19 mouse cellular contexts compared by ENCODE assay signal in genomic region chr5:101122914-101123313, GRCm38 (mm10).
DNase-seq lines count a peak whose midpoint lies in the region; TF ChIP-seq lines count a peak whose summit lies in the region.
"Had no signal": no experiment of that assay in that cellular context is flagged by ENCODE, and none has a peak within 500 bp of the region (broad histone marks: within the 10 kb centered on the region; RNA-seq: fewer than 3 reads in every experiment).

No protein-coding gene starts in this region.

- H3K4me1 ChIP-seq in forebrain, embryonic 10.5 days = peaks cover 29% of the 10 kb centered on the region

- TF ChIP-seq POLR2A in myocyte (IDR thresholded peaks at IDR 0.05; ENCODE audit: insufficient read length, low read depth) = no peak

- H3K79me2 ChIP-seq in myocyte (ENCODE audit: control insufficient read depth, insufficient read depth) = no peaks in the 10 kb centered on the region

- WGBS in forebrain, embryonic 10.5 days = 91% methylated on average over 6 of the region's 6 CpGs

- no peak overlapping the region for H3ac ChIP-seq in myocyte (ENCODE audit: control insufficient read depth, insufficient read length)

- no peak overlapping the region for H3K27ac ChIP-seq in forebrain, embryonic 10.5 days
- H3K27ac ChIP-seq: embryonic facial prominence, embryonic 10.5 days; embryonic facial prominence, embryonic 12.5 days; forebrain, embryonic 12.5 days had no signal

- H3K9me3 ChIP-seq in forebrain, embryonic 10.5 days = no peaks in the 10 kb centered on the region
- H3K9me3 ChIP-seq: embryonic facial prominence, embryonic 10.5 days; embryonic facial prominence, embryonic 12.5 days; forebrain, embryonic 12.5 days had no signal

- H3K4me3 ChIP-seq in myocyte = no peak overlapping the region
- H3K4me3 ChIP-seq in forebrain, embryonic 10.5 days = no peak overlapping the region
- H3K4me3 ChIP-seq: embryonic facial prominence, embryonic 10.5 days; embryonic facial prominence, embryonic 12.5 days; forebrain, embryonic 12.5 days had no signal

- H3K27me3 ChIP-seq in myocyte (ENCODE audit: control insufficient read depth, insufficient read depth, insufficient read length) = no peaks in the 10 kb centered on the region
- peaks cover 74% of the 10 kb centered on the region for H3K27me3 ChIP-seq in forebrain, embryonic 10.5 days (ENCODE audit: poor library complexity, severe bottlenecking)
- H3K27me3 ChIP-seq: embryonic facial prominence, embryonic 12.5 days had no signal

- DNase-seq in 3T3-L1 (ENCODE audit: low read depth, low spot score) (peak; percentile 68), NIH3T3 (ENCODE audit: low read depth) (peak; percentile 52)
- no peak for DNase-seq in kidney, postnatal 14 days
- DNase-seq in embryo, embryonic 10 days (ENCODE audit: low spot score) = no peak
- DNase-seq in forebrain, embryonic 10.5 days (ENCODE audit: extremely low spot score, low spot score) = no peak
- DNase-seq: adrenal gland, adult 2 months; adrenal gland, postnatal 10 days; adrenal gland, postnatal 25 days; cerebellum, adult 11 months; cerebellum, adult 18-20 months; cerebellum, adult 8-10 months; cerebellum, adult 9-11 months; cerebellum, postnatal 14 days; cerebellum, postnatal 36 days had no signal

- H3K36me3 ChIP-seq in myocyte (ENCODE audit: control insufficient read depth, insufficient read depth) = no peaks in the 10 kb centered on the region
- no peaks in the 10 kb centered on the region for H3K36me3 ChIP-seq in forebrain, embryonic 10.5 days (replicated peaks)
- H3K36me3 ChIP-seq: embryonic facial prominence, embryonic 10.5 days; embryonic facial prominence, embryonic 12.5 days; forebrain, embryonic 12.5 days; G1E had no signal

- H3K4me2 ChIP-seq in myocyte (ENCODE audit: low read depth) = peak overlapping the region; percentile 1
- H3K4me2 ChIP-seq: embryonic facial prominence, embryonic 12.5 days; forebrain, embryonic 12.5 days had no signal

TF ChIP-seq in myocyte, 11 proteins besides CTCF, POLR2A, EP300 and RAD21:
- TF ChIP-seq TCF3 (IDR thresholded peaks at IDR 0.05; ENCODE audit: insufficient read length, low read depth) (no peak), CEBPB (IDR thresholded peaks at IDR 0.05; ENCODE audit: insufficient read depth, poor library complexity, severe bottlenecking) (no peak), POLR2AphosphoS2 (IDR thresholded peaks at IDR 0.05; ENCODE audit: insufficient read length, low read depth) (no peak), TCF12 (IDR thresholded peaks at IDR 0.05; ENCODE audit: insufficient read depth, poor library complexity, severe bottlenecking) (no peak), MYOG (IDR thresholded peaks at IDR 0.05; ENCODE audit: control insufficient read depth in 1 of 3, insufficient read depth in 1 of 3, insufficient read length in 2 of 3, low read depth in 2 of 3) (peak in 1 of 3 experiments; percentile 4), MYOD1 (IDR thresholded peaks at IDR 0.05; ENCODE audit: control insufficient read depth in 1 of 3, insufficient read length in 2 of 3, low read depth in 2 of 3) (peak in 1 of 3 experiments; percentile 7), REST (IDR thresholded peaks at IDR 0.05; ENCODE audit: insufficient read depth, insufficient read length) (no peak), MAX (IDR thresholded peaks at IDR 0.05; ENCODE audit: low read depth) (no peak), USF1 (IDR thresholded peaks at IDR 0.05; ENCODE audit: low read depth) (no peak), SRF (IDR thresholded peaks at IDR 0.05; ENCODE audit: control insufficient read depth, insufficient read length, low read depth) (no peak), E2F4 (IDR thresholded peaks at IDR 0.05; ENCODE audit: insufficient read depth) (no peak)

Comparison
In these comparisons a context has a peak if more than half of its experiments do, and no peak if none do; other contexts are left out.
1. DNase-seq: peak in 3T3-L1 (single experiment) and NIH3T3 (single experiment); none in kidney, postnatal 14 days (single experiment), embryo, embryonic 10 days (single experiment) and forebrain, embryonic 10.5 days (single experiment).